Mouse (Mus musculus): ENCODE data around the gene Vmn2r96. TPM values are rescaled to one million over a fixed set of nuclear protein-coding genes. Genes with fewer than 3 reads are reported as not detected.
"Not testable (repeated sequence)": the region's sequence is repeated elsewhere in the genome, so short reads cannot be mapped to it uniquely, and the experiment has no call there.

Vmn2r96 gene
- under 1 TPM in 1 of 2 experiments, not detected in 1; 0.13 TPM for total RNA-seq (2021)
- long read RNA-seq, experiment 1, result 0 reads
- long read RNA-seq, experiment 2, result 0 reads

- DNase-seq (ENCODE audit: low spot score in 2 of 2), result not testable (repeated sequence)
Observed at GRCm38 (mm10) chr17:18572851-18573250, at the start of gene Vmn2r96. Gene Vmn2r96 (plus strand): TSS chr17:18573151.

GRCm38 (mm10) chr17:18523371-18523770, 49.6 kb upstream of the Vmn2r96 start:
- no peak for DNase-seq (ENCODE audit: low spot score in 2 of 2)

GRCm38 (mm10) chr17:18523991-18524390, 49.0 kb upstream of the Vmn2r96 start:
- no peak for DNase-seq (ENCODE audit: low spot score in 2 of 2)

- DNase-seq (ENCODE audit: low spot score in 2 of 2), result not testable (repeated sequence)
Observed at GRCm38 (mm10) chr17:18558212-18559158, 14.5 kb upstream of the Vmn2r96 start.

GRCm38 (mm10) chr17:18566186-18566585, 6.8 kb upstream of the Vmn2r96 start:
- DNase-seq (ENCODE audit: low spot score in 2 of 2), result not testable (repeated sequence)

- DNase-seq (ENCODE audit: low spot score in 2 of 2), result not testable (repeated sequence)
Observed at GRCm38 (mm10) chr17:18615151-18615550, 42.2 kb downstream of the Vmn2r96 start.

GRCm38 (mm10) chr17:18626532-18626931, 53.6 kb downstream of the Vmn2r96 start:
- DNase-seq (ENCODE audit: low spot score in 2 of 2), result no peak

Other genes with a start within 250 kb of the Vmn2r96 start
- not detected for gene Vmn2r95, start 149.1 kb upstream of the Vmn2r96 start, total RNA-seq (2021)